Mouse (Mus musculus) lung, postnatal 4 days (tissue): ENCODE measurements around the gene Cntn5.

Source experiments
- DNase-seq, 2 experiments: peaks; one replicate each; pipeline ENCODE4 v3.0.0; 2021

Gene Cntn5

DNA sequence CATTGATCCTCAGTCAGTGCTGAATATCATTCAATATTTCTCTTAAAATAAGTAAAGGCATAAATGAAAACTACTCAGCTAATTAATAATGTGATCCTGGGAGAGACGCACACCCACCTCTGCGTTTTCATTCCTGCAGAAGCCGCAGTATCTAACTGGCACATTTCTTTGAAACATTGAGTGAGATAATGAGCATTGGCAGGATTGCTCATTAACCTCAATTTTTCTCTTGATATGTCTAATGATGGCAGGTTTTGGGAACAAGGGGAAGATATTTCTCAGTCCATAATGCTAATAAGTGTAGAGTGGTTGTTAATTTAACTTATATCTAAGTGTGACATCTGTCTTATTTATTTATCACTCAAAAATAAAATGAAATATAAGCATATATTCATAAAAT lies 734.0 kb downstream of the Cntn5 start:
- DNase-seq: no peak

DNA sequence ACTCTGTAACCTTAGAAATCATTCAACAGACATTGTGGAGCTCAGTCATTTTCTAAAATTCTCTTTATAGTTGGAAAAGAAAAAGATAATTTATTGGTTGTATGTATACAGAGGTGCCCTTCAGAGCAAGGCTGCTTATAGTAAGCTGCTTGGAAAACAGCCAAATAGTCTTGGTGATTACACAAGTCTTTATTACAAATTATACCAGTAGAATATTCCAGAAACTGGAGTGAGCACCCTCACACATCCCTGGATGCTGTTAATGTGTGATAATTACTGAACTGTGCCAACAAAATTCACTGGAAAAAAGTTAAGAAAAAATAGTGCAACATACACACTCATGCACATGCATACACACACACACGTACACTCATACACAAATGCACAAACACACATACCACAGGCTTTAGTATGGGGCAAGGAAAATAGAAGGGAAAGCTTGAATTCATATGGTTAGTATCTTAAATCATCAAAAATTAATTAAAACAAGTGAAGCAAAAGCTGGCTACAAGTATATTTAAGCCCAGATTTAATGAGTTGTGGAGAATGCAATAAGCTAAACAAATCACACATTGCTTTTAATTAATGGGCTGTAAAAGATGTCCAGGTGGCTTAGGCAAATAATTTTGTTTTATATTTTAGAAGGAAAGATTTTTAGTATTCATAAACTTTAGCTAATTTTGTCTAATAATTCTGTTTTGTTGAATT lies 783.1 kb downstream of the Cntn5 start:
- no peak for DNase-seq

DNA sequence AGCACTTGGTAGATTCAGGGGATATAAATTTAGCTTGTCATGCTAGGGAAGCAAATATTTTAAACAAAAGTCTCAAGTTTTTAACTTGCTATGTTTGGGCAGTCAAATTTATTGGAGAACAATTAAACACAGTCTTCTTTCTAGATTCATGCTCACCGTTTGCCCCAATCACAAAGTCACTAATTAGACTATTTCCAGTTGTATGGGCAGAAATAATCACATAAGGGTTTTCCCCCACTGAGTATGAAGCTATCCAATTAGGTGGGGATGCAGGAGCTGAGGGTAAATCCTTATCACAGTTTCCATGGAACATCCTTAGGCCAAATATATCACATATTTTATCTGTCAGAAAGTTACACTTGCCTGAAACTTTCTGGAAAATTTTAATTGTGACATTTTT lies 788.0 kb downstream of the Cntn5 start:
- DNase-seq: no peak

DNA sequence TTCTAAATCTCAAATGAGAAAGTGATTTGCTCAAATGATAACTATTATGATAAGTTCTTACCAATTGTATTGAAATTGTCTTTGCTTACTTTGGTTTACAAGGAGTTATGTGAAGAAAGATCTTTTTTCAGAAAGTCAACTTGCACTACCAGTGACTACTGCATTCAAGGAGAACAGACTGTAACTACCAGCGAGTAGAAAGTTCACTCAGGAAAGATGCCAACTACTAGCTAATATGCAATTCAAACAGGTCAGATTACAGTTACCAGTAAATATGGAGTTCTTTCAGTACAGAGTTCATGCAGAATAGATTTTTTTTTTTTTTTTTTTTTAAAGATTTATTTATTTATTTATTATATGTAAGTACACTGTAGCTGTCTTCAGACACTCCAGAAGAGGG lies 795.4 kb downstream of the Cntn5 start:
- no peak for DNase-seq

DNA sequence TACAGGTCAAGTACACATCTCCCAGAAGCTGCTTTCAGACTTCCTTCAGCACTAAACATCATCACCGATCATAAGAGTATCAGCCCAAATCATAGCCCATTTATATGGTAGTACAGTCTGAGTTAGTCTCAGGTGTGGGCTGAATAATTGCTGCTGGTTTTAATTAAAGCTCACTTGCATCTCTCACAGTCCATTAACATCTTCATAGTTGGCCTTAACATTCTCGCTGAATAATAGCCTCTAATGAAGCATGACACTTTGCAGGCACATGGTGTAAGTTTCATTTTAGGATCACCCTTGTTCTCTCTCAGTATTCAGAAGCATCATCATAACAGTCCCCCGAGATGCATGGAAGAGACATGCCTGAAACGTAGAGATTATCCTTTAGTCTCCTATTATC lies 796.7 kb downstream of the Cntn5 start:
- DNase-seq: no peak

DNA sequence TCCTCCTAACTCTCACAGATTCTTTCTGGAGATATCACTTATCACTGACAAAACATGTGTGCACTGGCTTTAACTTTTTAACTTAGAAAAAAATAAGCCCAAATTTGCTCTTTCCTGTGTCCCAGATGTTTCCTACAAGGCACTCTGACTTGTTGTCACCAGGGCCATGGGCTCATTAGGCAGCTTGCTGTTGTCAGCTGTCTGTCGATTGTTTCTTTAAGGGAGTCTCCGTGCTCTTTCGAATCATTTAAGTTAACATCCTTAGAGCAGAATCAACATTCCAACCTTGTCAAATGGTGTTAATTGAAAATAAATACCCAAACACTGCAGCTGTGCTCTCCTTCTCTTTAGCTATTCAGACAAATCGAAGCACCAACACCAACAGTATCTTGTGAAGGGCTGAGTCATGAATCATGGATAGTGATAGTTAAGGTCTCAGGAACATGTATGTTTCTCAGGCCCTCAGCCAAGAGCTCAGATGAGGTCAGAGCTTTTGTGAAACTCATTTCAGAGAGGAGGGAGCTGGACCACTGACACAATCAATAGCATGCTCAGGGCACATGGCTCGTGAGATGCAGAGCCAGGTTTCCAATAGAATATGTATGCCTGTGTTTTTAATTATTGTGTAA lies 802.6 kb downstream of the Cntn5 start:
- no peak for DNase-seq

DNA sequence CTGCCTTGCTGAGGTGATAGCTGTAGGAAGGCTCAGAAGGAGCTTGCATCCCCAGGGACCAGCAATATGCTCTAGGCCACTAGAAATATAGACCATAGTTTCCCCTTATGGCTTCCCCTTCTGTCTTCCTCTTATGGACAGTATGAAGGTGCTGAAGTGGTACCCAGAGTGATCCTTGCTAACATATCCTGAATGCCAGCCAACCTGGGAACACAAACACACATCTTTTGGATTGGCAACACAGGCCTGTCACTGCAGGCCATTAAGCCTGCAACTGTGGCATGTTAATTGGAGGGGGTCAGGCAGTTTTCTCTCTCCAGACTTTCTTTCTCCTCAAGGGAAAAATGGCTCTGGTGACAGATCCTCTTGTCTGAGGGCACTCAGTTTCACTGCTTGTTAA lies 828.3 kb downstream of the Cntn5 start:
- DNase-seq: no peak

DNA sequence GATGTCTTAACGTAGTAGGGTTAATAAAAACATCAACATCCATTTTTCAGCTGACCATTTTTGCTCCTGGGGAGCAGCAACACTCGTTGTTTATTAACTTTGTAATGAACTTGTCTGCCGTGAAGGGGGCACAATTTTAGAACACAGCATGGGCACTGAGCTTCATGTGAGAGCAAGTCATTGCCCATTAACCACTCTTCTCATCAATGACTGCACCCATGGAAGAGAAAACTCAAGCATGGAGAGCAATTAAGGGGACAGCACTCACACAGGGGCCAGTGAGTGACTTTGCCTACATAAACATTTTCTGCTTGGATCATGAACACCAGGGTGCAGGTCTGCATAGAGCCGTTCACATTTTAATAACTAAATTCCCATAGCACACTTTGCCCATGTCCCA lies 831.2 kb downstream of the Cntn5 start:
- no peak for DNase-seq

DNA sequence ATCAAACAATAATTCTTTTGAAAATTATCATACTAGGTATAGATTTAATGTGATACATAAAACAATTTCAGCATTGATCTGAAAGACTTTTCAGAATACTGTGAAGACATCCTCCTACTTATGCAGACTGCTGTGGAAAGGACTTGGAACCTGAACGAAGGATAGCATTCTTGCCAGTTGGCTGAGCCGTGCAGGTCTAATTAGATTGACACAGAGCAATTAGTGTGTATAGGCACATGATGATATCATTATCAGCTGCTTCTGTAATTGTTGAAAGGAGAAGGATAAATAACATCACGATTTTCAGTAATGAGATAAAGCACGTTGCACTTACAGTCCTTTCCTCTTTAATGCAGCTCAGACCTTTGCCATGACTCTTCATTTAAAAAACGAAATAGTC lies 831.7 kb downstream of the Cntn5 start:
- DNase-seq: no peak

DNA sequence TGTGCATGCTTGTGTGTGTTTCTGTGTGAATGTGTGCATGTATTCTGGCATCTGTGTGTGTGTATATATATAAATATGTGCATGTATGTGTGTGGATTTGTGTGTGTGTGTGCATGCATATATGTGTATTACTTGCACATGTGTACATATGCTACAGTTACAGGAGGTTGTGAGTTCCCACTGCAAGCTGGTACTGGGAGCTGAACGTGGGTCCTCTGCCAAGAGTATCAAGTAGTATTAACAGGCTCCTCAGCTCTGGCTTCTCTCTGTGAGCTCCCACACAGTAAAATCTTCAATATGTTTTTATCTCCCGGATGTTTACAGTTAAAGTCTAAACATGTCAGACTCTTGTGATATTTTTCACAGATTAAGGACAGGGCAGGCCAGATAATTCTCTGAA lies 833.3 kb downstream of the Cntn5 start:
- no peak for DNase-seq

DNA sequence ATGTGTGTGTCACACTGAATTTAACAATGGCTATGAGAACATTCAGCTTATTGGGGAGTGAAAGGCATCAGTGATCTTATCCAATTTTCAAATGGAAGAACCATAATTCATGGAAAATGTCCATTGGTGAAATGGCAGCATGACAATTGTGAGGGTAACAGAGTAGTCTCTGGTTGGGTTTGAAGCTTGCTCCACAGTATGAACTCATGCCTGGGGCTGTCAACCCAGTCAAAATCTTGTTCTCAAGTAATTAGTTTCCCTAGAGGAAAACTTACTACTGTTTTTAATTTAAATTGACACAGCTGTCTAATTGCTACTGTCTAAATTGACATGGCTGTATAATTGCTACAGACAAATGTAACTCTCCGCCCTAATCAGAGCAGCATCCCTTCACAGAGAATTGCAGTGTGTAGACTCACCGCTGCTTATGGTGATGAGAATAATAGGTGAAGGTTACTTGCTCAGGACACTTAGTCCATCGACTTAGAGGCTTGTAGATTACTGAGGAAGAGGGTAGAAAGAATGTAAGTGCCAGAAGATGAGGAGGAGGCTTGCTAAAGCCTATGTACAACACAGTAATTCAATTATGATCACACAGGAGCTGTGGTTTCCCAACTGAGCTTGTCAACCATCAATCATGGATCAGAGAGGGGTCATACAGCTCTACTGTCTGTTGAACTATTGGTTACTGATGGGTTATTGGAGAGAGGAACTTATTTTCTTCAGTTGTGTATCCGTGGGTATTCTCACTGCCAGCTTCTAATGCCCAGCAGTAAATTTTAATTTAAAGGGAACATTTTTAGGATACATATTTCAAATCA lies 859.4 kb downstream of the Cntn5 start:
- no peak for DNase-seq

DNA sequence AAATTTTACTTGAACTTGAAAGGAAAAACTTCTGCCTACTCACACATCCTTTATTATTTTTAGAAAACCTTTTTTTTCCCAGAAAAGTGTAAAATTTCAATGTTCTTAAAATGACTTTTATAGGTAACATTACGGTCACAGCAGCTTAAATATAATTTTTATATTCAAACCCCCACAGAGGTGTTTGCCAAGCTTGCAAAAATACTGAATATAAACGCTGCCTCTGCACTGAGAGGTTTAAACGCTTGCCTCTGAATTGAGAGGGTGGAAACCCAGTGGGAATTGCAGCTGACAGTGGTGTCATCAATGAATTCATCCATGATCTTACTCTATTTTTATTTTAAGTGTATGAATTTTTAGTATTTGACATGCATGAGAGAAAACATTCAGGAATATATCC lies 861.6 kb downstream of the Cntn5 start:
- no peak for DNase-seq

DNA sequence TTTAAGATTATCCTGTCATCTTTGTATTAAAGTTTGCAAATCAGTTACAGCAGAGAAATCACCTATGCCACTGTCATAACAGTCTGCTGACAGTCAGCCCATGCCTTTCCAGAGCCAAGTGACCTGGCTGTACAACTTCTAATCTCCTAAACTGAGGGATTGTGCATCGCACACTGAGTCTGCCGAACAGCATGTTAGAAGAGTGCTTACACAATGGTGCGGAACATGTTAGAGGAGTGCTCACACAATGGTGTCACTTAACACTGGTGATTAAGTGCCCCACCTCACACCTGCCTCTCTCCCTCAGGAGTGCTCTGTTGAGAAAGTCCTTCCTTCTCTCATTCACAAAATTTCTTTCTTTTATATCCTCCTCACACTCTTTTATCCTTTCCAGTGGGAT lies 889.4 kb downstream of the Cntn5 start:
- DNase-seq: no peak

DNA sequence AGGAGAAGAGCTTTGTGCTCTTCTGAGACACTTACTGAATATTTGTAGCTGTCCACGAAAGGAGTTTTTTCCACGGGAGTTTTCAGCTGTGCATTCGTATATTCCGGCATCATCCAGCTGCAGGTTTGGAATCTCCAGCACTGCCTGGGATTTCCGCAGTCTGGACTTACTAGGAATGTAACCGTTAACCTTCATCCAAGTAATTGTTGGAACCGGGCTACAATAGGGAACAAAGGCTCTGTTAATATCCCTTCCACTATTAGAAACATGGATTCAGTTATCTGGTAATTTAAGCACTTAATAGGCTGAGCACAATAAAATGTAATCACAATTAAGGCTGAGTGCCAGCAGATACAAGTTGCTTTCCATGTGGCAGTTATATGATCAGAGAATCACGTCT lies 920.5 kb downstream of the Cntn5 start:
- no peak for DNase-seq

DNA sequence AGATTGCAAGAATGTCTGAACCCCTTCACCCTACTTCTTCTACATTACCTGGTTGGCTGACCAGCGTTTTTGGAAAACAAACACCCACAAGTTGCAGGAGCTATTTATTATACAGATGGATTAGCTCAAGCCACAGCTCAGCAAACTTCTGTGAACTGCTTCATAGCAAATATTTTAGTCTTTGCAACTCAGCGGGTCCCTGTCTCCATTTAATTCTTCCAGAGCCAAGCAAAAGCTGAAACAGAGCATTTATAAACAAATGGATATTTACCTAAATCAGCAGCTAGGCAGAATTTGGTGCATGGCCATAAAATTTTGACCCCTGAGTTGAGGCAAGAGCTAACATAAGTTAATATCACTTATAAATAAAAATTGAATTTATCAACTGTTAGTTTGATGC lies 921.4 kb downstream of the Cntn5 start:
- no peak for DNase-seq

DNA sequence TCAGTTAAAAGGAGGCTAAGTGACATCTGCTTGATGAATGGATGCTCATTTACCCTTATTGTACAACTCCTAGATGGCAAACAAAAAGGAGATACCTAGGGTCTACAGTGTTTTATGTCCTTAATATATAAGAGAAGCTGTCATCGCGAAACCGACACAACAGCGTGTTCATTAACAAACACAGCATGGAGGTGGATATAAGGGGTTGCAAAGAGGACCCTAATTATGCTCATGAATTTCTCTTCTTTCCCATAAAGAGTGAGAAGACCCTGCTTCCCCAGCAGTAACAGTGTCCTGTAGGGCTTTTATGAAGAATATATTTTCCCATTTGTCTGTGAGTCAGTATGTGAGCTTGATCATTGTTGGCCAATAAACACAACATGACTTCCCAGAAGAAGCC lies 939.2 kb downstream of the Cntn5 start:
- no peak for DNase-seq

DNA sequence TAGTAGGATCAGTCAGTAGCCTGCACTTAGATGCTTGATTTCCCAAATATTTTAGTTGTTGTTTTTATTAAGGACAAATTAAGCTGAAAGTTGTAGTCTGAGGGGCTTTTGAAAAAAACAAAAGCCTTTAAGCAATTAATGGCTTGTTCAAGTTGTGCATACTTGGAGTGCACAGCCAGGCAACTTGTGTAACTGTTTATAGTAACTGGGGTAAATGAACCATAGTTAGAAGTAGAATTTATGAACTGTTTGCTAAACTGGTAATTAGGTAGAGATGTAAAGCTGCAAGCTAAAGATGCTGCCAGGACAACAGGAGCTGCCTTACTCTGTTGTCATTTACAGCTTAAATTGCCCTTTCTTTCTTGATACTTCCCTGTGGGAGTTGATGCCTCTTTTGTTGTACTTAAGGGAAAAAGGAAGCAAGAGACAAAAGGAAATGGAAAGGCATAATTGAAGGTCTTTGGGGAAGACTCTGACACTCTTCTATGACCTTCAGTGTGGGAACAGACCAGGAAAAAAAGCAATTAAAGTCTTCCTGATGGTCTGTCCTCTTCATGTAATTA lies 943.9 kb downstream of the Cntn5 start:
- DNase-seq: no peak

DNA sequence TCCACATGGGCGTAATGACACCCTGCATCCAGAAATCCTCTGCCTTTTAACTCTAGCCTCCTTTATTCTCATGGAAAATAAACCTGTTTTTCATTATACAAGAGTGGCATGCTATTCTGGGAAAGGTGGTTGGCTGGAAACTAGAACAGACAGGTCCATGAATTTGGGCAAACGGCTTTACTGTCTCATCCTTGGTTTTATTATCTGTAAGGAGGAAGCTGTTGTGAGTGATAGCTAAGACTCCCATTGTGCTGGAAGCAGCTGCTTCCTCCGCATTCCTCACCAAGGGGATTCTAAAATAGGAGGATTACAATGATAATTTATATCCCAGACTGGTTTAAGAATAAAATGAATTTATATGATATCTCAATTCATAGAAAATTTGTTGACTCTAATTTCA lies 955.2 kb downstream of the Cntn5 start:
- DNase-seq: no peak

DNA sequence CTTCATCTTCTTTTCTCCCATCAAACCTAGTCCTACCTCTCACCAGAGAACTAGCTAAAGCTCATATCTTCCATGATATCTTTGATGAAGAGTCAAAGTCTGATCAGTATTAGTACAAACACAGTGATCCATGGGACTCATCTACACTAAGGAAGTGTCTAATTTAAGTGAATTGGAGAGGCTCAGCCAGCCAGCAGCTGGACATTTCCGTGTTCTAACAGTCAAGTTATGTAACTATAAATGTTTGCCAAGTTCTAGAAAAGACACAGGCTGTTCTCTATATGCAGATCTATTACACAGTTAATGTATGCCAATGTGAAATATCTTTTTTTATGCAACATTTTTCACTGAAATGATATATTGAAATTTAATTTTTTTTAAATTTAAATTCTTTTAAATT lies 959.7 kb downstream of the Cntn5 start:
- no peak for DNase-seq

DNA sequence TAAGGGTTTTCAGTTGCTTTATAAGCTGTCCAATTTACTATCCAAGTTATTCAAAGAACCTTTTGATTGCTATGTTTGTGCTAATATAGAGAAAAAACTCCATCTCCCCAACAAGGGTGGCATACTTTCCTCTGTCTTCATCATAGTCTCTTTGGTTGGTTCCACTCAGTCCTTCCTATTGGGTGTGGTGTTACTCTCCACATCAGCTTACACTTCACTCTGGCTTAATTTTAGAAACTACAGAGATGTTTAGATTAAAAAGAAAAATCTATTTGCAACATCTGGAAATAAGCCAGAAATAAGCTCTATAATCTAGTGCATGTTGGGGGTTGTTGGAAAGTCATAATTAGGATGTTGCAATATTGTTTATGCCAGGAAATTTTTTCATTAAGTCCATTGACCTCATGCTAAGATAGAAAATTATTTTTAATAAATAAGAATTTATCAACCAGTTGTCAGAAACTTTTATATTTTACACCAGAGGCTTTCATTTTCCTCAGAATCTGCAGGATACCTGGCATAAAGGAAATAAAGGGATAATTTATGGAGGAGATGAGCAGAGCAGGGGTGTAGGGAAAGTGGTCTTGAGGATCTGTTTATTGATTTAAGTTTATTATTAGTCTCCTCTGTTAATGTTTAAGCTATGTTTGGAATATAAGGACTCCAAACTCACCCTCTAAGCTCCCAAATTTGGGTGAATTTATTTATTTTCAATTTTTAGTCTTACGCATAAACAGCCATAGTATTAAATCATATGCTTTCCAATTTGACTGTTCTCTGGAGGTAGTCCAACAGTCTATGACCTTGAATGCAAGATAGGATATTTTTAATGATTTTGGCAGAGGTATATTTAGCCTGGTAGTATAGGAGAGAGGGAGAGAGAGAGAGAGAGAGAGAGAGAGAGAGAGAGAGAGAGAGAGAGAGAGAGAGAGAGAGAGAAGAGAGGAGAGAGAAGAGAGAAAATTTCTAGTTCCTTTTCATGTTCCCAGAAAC lies 966.8 kb downstream of the Cntn5 start:
- DNase-seq: no peak

DNA sequence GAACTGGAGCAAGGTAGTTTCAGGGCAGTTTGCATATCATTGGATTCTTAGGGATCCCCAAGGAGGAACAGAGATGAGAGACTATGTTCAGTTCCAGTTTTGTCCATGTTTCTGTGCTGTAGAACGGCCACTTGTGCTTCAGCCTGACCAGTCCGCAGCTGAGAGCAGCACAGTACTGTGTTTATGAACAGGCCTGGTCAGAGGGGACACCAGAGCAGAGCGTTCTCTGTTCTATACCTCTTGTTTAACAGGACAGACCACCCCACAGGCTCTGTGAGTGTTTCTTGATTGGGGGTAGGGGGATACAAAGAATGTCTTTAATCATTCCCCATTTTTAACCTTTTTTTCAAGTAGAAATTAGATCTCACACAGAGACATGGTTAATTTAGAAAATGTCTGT lies 984.0 kb downstream of the Cntn5 start:
- no peak for DNase-seq

DNA sequence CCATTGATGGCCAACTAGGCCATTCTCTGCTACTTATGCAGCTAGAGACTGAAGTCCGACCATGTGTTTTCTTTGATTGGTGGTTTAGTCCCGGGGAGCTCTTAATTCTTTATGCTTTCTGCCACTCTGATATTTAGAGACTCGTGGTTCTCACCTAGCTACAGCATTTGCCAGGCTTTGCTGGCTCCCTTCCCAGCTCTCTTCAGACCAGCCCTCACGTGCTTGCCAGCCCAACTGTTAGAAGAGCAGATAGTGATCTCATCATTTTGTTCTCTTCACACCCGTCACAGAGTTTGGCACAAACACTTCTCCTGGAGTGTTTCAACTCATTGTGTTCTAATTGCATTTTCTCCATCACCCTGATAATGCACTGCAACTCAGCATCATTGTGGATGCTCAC lies 1005.5 kb downstream of the Cntn5 start:
- DNase-seq: no peak

DNA sequence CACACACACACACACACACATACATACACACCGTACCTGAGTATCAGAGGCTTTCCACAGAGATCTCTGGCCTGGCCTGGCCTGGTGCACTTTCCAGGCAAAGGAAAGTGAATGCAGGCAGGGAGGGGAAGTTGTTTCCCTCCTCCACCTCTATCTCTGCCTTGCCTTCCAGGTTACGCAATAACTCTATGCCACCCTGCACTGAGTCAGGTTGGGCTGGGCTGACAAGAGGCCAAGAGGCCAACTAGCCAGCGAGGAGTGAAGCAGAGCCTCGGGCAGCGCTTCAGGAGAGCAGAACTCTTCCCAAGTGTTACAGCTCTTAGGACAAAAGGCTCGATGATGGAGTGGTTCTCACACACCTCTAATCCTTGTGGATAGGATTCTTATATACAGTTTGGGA lies 1018.4 kb downstream of the Cntn5 start:
- no peak for DNase-seq
